Mouse (Mus musculus): ENCODE measurements around the gene Rnf8. TPM values are rescaled to one million over a fixed set of nuclear protein-coding genes. Genes with fewer than 3 reads are reported as not detected.
"Not testable (repeated sequence)": the region's sequence is repeated elsewhere in the genome, so short reads cannot be mapped to it uniquely, and the experiment has no call there.

Gene Rnf8
- polyA plus RNA-seq (2012; rRNA removed) = 31.7 and 35.6 TPM in 2 replicates

DNA sequence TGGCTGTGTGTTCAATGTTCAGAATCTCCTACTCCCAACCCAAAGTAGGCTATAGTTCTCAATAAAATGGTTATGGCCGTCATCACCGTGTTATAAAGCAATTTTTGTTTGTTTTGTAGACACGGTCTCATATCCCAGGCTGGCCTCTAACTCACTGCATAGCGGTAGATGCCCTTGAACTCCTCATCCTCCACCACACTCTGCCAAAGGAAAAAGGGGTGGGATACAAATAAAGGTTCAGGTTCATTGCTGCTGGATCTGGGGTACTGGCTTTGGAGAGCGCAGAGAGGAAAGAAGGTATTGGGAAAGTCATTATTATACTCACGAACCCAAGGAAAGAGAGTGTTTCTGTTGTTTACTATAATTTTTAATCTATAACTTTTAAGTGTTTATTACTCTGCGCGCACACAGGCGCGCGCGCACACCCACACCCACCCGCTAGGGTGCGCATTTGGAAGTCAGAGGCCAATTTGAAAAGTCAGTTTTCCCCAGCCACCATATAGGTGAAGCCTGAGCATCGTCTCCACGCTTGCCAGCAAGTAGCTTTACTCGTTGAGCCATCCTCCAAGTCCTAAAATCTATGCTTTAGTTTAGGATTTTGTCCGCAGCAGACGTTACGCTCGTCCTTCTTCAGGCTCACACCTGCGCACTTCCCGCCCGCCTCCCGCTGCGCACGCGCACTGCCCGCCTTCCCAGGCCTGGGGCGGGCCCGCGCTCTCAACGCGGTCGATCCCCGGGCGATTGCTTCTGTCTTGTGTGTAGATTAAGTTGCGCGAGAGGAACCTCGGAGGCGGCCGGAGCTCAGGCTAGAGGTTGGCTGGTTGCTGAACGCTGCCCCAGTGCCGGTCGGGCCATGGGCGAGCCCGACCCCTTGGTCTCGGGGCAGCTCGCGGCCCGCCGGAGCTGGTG lies at the start of gene Rnf8, which contains the start of gene Gm28043:
Gene Rnf8, plus strand, starts transcription at position 676 of the 909 bp plus-strand sequence.
Gene Gm28043, plus strand, starts transcription at position 762 of the 909 bp plus-strand sequence.
- DNase-seq (ENCODE audit: low spot score) = peak; percentile 89

DNA sequence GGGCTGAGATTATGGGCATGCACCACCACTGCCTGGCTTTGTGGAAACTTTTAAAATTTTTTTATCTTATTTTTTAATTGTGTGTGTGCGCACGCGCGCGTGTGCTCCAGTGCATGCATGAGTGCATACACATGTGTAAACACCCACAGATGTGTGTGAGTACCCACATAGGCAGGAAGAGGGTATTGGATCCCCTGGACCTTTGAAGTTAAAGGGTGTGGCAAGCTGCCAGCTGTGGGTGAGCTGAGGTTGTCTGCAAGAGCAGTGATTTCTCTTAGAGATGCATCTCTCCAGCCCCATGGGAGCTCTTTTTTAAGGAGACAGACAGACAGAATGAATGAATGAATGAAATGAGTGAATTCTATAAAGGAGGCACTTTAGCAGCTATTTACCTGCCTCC lies 49.1 kb upstream of the Rnf8 start:
- no peak for DNase-seq (ENCODE audit: low spot score)

DNA sequence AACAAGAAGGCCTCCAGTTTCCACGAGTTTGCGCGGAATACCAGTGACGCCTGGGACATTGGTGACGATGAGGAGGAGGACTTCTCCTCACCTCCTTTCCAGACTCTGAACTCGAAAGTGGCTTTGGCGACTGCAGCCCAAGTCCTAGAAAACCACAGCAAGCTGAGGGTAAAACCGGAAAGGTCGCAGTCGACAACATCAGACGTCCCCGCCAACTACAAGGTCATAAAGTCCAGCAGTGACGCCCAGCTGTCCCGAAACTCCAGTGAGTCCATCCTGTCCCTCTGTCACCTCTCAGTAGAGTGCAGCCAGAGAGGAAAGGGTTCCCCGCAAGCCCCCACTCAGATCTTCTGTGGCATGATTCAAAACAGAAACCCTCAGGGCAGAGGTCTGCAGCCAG lies 46.2 kb upstream of the Rnf8 start:
- DNase-seq (ENCODE audit: low spot score) = no peak

DNA sequence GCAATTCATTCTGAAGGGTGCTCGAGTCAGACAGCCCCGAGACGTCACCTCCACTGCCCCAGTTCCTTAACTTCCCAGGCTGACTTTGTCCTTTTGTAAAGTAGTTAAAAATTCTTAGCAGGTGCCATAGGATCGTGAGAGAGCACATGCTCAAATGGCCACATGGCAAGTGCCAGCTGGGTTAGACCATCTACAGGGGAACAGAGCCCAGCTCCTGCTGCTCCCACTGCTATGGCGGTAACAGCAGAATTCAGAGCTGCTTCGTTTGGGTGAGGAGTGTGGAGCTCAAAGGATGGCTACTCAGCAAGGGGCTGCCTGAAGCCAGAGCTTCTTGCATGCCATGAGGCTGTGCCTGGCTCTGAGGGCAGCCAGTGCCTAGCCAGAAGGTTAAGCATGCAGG lies 44.8 kb upstream of the Rnf8 start:
- DNase-seq (ENCODE audit: low spot score) = no peak

DNA sequence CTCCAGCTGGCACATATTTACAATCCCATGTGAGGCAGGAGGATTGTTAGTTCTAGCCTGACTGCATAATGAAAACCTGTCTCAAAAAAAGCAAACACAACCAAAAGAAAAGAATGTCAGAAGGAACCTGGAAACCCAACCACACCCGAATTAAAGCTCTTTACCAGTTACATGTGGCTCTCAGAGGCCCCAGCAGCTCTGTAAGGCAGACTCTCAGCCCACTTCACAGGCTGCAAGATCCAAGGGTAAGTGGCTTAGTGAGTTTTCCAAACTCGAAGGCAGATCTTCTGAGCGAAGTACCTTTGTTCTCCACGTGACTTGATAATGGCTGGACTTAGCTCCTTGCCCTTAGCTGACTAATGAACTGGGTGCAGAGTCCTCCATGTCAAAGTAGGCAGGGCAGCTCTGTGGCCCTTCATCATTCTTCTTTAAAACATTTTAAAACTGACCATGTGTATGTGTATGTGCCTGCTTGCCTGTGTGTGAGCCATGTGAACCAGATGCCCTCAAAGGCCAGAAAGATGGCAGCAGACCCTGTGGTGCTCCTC lies 34.9 kb upstream of the Rnf8 start:
- no peak for DNase-seq (ENCODE audit: low spot score)

DNA sequence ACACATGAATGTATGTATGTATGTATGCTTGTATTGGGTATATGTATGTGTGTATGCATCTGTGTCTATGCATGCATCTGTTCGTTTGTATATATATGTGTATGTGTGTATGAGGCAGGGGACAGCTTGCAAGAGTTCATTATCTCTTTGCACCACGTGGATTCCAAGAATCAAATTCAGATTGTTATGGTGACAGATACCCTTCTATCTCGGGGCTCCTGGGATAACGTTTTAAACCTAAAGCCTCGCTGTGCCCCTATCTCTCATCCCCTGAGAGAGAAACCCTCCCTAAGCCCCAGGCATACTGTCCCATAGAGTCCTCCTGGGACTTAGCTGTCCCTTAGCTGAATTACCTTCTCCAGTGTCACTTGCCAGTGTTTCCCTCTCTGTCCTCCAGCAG lies 31.0 kb upstream of the Rnf8 start:
- DNase-seq (ENCODE audit: low spot score) = no peak

DNA sequence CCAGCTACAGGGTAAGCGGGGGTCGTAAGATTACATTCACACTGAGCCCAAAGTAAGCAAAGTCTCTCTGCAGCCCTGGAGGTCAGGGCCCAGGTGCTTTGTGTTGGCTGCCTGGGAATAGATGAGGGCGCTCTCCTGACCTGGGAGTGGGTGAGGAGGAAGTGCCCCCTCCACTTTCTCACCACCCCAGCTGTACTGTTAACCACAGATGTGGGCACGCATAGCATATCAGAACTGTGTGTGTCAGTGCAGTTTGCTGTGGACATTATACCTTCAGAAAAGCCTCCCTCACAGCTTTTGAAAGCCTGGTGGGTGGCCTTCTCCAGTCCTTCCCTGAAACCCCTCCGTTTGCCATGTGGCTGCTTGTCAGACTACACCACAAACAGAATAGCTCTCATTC lies 30.3 kb upstream of the Rnf8 start:
- DNase-seq (ENCODE audit: low spot score) = no peak

DNA sequence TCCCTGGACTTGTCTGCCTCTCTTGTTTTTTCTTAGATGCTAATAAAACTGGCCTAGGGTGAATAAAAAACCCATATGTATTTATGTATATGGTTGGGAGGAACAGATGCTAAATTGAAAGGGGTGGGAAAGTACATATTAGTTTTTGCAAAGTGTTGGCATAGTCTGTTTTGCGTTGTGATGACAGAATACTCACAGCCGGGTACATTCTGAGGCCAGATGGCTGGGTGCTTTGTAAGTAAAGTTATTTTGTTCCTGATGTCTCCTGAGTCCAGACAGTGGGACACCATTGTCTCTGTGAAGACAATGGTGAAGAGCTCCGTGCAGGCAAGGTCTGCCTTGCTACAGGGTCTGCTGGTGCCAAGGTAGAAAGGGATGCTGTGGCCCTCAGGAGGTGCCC lies 29.9 kb upstream of the Rnf8 start:
- DNase-seq (ENCODE audit: low spot score) = no peak

DNA sequence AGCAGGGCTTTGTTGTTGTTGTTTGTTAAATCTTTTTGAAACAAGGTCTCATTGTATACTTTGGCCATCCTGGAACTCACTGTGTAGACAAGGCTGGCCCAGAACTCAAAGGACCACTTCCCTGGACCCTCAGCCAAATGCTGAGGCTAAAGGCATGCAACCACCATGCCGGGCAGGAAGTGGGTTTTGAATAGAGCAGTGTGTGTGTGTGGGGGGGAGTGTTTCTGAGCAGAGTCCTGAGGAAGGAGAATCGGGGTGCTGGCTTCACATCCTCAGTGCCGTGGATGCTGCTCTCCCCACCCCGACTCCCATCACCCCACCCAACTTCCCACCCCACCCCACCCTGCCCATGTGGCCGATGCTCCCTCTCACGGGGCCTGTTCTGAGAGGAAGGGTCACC lies 29.1 kb upstream of the Rnf8 start:
- DNase-seq (ENCODE audit: low spot score) = no peak

DNA sequence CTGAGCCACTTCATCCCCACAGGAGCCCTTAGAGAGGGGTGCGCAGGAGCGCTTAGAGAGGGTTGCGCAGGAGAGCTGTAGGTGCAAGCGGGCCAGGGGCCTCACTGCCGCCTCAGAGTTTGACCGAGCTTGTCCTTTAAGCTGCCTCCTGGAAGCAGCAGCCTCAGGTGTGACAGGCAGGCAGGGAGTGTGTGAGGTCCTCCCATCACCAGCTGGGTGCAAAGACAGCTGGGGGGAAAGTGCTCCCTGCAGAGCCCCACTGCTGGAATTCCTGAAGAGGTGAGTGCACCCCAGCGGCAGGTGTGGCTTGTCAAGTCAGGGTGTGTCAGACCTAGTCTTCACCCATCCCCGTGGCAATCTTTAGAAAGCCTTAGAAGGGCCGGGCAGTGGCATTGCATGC lies 27.7 kb upstream of the Rnf8 start:
- DNase-seq (ENCODE audit: low spot score) = no peak

DNA sequence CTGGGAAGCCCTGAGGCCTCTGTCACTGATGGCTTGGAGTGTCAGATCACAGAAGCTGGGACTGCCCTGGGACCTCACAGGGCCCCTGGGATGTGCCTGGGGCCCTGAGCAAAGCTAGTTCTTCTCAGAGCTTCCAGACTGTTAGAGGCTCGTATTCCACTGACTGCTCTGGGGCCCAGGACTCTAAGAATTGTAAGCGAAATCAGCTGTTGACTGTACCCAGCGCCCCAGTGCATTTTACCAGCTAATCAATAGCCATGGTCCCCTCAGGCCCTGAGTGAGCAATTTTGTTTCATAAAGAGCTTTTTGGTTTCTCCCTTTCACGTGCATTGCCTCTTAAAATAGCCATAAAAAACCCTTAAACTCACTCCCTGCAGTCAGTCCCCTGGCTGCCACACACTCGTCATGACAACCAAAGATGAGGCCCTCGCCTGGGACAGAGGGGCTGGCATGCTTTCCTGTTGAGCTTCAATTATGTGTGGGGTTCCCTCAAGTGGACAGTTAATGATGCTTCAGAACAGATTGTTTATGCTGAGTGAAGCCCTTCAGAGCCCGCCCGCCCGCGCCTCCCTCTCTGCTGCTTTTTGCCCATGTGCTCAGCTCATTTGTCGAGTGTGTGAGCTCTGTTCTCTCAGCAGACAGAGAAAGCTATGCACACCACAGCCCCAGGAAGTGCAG lies 25.2 kb upstream of the Rnf8 start:
- DNase-seq (ENCODE audit: low spot score) = no peak

DNA sequence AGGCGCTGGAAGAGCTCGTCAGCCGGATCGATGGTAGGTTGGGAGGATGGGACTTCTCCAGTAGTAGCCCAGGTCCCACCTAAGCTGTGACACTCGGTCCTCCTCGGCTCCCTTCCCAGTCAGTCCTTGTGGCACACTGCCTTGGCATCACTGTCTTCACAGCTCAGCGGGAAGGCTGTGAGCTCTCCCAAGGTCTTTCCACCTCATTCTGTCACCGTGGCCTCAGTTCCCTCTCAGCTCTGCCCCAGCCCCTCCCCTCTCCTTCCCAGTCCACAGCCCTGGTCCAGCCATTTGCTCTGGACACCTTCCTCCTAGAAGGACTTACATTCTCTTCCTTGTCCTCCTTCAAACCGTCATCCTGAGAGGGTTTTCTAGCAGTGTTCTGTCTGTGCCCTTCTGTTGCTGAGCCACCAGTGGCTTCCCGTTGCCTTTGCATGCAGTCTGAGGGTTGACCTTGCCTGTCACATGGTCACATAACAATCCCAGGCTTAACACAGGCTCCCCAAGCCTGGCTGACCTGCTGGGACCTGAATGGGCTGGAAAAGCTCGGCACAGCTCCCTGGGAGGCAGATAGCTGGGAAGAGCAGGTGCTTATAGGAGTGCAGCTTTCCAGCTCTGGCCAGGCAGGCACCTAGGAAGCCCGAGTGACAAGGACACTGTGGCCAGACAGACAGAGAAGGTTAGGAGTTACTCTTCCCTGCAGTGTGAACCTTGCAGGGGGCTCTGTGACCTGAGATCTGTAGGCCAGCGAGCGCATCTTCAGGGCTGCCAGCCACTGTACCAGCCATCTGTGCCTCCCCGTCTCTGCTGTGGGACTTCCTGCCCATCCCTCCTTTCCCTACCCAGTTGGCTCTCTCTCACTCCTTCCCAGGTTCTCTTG lies 18.5 kb upstream of the Rnf8 start:
- no peak for DNase-seq (ENCODE audit: low spot score)

DNA sequence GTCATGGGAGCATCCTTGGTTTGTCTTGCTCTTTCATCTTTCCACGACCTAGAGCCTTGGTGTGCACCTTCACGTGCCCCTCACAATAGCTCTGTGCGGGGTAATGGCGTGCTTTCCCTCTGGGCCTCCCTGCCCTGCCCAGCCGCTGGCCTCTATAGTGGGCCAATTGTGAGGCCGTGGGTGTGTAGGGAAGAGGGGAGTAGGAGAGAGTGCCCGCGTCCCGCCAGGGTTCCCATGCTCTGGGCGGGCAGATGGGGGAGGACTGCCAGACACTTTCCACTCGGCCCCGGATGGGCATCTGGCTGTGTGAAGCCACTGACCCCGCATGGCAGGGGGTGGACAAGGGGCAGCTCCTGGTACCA lies 17.8 kb upstream of the Rnf8 start:
- no peak for DNase-seq (ENCODE audit: low spot score)

DNA sequence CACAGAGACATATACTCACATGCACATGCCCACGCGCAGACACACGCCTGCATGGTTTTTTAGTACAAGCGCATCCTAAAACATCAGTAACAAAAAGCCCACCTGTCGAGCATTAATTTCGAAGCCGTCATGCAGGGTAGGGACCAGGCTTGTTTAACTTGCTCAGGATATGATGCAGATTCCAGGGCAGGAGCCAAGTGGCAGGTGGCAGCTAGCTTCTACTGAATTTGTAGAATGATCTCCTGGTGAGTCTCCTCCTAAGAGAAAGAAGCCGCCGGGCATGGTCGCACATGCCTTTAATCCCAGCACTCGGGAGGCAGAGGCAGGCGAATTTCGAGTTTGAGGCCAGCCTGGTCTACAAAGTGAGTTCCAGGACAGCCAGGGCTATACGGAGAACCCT lies 15.5 kb upstream of the Rnf8 start:
- DNase-seq (ENCODE audit: low spot score) = no peak

DNA sequence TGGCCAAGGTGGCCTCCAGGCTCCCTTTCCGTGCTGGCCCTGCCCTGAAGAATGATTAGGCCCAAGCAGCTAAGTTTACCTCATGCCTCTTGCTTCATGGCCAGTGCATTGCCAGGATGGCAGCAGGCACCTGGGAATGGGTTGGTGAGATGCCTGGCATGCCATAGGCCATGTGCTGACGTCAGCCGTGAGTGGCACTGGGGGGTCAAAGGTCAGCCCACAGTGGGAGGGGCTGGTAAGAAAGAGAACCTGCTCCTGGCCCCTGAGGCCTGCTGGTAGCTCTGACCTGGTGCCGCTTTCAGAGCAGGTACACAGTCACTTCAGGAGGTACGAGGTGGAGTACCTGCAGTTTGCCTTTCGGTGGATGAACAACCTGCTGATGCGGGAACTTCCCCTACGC lies 15.1 kb upstream of the Rnf8 start:
- no peak for DNase-seq (ENCODE audit: low spot score)

DNA sequence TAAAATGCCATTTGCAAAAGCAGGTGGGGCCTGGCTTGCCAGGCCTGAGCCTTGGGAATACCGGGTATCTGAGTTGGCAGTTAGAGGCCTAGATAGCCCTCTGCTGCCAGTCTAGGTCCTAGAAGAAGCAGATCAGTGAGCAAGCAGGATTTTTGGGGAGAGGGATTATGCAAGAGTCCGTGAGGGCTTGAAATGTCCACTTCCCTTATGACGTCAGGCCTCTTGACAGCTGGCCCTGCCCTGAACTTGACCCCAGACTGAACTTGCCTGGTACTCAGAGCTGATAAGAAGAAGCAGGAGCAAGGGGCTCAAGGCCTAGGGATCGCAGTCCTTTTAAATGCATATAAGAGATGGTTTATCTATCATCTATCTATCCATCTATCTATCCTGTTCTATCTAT lies 13.2 kb upstream of the Rnf8 start:
- DNase-seq (ENCODE audit: low spot score) = no peak

DNA sequence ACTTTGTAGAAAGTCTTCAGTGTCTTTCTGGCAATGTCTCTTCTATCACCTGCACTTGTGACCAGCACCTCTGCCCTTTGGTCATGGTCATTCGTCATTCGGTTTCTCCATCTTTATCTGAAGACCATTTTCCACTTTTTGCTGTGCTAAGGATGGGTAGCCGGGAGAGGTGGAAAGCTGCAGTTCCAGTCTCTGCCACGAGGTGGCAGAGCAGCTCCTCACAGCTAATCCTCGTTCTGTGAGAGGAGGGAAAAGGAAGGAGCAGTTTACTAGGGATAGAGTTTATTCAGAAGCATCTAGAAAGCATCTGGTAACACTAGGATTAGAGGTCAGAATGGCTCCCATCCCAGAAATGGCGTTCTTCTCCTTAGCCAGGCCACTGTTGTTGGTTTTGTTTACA lies 11.3 kb upstream of the Rnf8 start:
- DNase-seq (ENCODE audit: low spot score) = peak; percentile 54

DNA sequence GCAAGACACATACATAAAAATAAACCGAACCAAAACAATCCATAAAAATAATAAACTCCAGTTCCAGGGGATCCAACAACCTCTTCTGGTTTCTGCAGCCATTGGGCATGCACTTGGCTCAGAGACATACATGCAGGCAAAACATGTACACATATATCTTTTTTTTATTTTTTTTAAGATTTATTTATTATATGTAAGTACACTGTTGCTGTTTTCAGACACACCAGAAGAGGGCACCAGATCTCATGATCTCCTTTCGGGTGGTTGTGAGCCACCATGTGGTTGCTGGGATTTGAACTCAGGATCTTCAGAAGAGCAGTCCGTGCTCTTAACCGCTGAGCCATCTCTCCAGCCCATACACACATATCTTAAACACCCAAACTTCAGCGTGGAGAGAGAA lies 1.1 kb upstream of the Rnf8 start:
- not testable (repeated sequence) for DNase-seq (ENCODE audit: low spot score)

DNA sequence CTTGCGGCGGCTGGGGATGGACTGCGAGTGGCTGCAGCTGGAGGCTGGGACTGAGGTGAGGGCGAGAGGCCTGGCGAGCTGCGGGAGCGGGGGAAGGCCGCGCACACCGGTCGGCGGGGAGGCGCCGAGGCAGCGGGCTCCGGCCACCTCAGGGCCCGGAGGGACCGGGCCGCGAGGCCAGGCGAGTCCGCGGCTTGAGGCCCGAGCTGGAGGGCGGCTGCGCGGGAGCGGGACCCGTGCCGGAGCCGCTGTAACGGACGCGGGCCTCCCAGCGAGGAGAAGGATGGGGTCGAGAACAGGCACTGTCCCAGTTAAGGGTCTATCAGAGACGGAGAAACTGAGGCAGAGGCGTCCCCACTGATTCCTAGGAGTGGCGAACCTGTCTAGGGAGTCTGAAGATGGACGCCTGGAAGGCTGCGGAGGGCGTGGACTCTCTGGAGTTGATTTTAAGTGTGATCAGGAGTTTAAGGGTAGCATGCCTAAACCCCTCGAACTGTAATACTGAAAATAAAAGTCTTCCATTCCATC lies 498 bp downstream of the Rnf8 start:
- no peak for DNase-seq (ENCODE audit: low spot score)

DNA sequence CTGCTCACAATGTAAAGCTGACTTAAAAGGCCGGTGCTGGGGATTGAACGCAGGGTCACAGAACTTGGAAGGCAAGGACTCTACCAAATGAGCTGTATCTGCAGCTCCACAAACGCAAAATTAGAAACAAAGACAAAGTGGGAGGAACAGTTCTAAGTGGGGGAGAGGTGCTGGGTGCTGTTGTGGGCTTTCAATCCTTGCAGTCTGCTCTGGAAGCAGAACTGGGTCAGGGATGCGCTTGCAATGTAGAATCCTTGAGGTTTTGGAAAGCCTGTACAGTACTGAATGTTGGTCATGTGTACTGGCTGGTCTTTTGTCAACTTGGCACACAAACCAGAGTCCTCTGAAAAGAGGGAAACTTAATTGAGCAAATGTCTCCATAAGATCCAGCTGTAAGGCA lies 1.0 kb downstream of the Rnf8 start:
- DNase-seq (ENCODE audit: low spot score) = no peak

DNA sequence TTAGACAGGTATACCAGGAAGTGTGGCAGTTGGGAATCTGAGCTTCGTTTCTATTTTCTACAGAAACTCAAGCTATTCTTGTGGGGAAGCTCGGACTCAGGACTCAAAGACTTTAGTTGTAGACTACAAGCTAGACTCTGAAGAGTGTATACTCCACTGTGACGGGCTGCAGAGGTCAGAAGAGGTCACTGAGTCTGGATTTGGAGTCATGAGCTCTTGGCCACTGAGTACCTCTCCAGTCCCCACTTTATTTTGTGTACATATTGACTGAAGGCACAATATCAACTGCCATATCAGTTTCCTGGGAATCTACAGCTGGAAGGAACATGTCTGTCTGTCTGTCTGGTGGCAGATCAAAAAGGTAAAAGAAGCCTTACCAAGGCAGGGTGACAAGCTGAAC lies 4.6 kb downstream of the Rnf8 start:
- no peak for DNase-seq (ENCODE audit: low spot score)

DNA sequence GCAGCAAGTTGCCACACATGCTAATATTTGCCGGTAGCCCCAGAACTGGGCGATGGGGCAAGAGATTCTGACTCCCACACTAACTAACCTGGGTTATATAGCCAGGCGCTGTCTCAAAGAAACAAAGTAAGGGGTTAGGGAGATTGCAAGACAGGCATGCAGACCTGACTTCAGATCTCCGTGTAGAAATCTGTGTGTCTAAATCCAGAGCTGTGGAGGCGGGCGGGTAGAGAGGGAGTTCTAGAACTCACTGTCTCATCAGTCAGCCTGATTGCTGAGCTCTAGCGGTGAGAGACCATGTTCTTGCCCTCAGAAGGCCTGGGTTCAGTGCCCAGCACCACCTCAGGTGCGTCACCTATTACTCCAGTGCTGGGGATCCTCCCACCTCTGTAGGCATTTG lies 8.9 kb downstream of the Rnf8 start:
- DNase-seq (ENCODE audit: low spot score) = no peak
